Mouse (Mus musculus) neural tube, embryonic 11.5 days (tissue): ENCODE measurements around the gene Chchd10. TPM values are rescaled to one million over a fixed set of nuclear protein-coding genes. Genes with fewer than 3 reads are reported as not detected.

Experiments
- polyA plus RNA-seq: library from polyadenylated mRNA; unstranded; fragments of >200 nt; fragmentation: Nextera tagmentation; extraction: Ambion mirVana; gene quantifications from 2 replicates; pipeline ENCODE4 v1.2.1, GENCODE M21; 2014

Gene Chchd10
- polyA plus RNA-seq, 1 experiment from 2014 or later = 11.7 TPM

Other genes with a start within 250 kb of the Chchd10 start
- gene Cabin1, start 168.8 kb upstream of the Chchd10 start, polyA plus RNA-seq = 29.5 and 32.2 TPM in 2 replicates
- 93.0 and 93.5 TPM in 2 replicates for gene Ddt, start 159.7 kb upstream of the Chchd10 start, polyA plus RNA-seq
- not detected in 2 replicates for gene Gm20441, start 152.2 kb upstream of the Chchd10 start, polyA plus RNA-seq
- gene Gstt3, start 151.7 kb upstream of the Chchd10 start, polyA plus RNA-seq = 2.1 and 2.9 TPM in 2 replicates
- 2.5 and 2.9 TPM in 2 replicates for gene Gstt1, start 134.5 kb upstream of the Chchd10 start, polyA plus RNA-seq
- not detected in 2 replicates for gene Gstt4, start 110.6 kb upstream of the Chchd10 start, polyA plus RNA-seq
- gene Gstt2, start 95.7 kb upstream of the Chchd10 start, polyA plus RNA-seq = 6.5 and 7.2 TPM in 2 replicates
- 2,352 and 2,361 TPM in 2 replicates for gene Mif, start 72.9 kb upstream of the Chchd10 start, polyA plus RNA-seq
- gene Derl3, start 39.7 kb upstream of the Chchd10 start, polyA plus RNA-seq = 2.8 and 2.9 TPM in 2 replicates
- 288 and 294 TPM in 2 replicates for gene Smarcb1, start 11.5 kb upstream of the Chchd10 start, polyA plus RNA-seq
- 41.2 and 46.1 TPM in 2 replicates for gene Mmp11, start 3.4 kb downstream of the Chchd10 start, polyA plus RNA-seq
- gene Gm867, start 7.5 kb downstream of the Chchd10 start, polyA plus RNA-seq = 0.97 and 1.9 TPM in 2 replicates
- 0.53 TPM in 1 of 2 replicates, not detected in the other for gene Vpreb3, start 9.9 kb downstream of the Chchd10 start, polyA plus RNA-seq
- gene Gm5134, start 21.4 kb downstream of the Chchd10 start, polyA plus RNA-seq = 0.19 TPM in 1 of 2 replicates, not detected in the other
- 28.8 and 29.2 TPM in 2 replicates for gene Zfp280b, start 99.5 kb downstream of the Chchd10 start, polyA plus RNA-seq
- not detected in 2 replicates for gene Slc5a4b, start 177.8 kb downstream of the Chchd10 start, polyA plus RNA-seq
- gene Slc5a4a, start 214.3 kb downstream of the Chchd10 start, polyA plus RNA-seq = not detected in 2 replicates